Mouse (Mus musculus) liver, embryonic 14.5 days (tissue): ENCODE measurements around the gene Il12b.

Experiments used
- CTCF ChIP-seq: IDR thresholded peaks from 2 replicates; pipeline ENCODE4 v1.5.1; 2016; ENCODE audit warnings: antibody characterized with exemption, low read depth, control low read depth
- EP300 ChIP-seq: IDR thresholded peaks from 2 replicates; pipeline ENCODE4 v1.6.1; 2016; ENCODE audit warnings: antibody characterized with exemption, low read depth

DNA sequence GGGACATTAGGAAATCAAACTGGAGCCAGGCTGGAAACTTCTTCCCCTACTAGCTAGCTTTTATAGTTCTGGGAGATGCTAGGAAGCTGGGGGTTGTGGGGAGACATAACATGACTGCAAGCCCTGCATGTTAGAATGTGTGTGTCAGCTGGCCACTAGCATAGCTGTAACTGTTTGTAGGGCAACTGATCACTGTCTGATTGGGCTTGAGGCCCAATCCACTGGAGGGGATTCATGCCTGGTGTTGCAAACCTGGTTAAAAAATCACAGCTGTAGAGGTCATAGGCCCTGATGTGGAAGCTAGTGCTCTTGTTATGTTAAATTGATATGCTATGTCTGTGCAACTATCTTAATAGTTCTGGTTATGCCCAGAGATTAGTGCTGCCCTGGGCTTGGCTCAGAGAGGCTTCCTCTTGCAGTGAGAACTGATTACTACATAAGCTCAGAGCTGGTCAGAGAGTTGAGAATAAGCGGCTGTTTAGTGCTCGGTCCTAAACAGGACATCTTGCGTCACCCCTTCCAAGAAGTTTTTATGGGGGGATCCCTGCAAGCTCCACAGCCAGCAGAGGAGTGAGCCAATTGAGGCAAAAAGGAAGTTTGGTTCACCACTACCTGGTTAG, 19.3 kb upstream of the Il12b start:
- TF ChIP-seq CTCF = no peak
- no peak for TF ChIP-seq EP300
